Mouse (Mus musculus) granulocyte monocyte progenitor cell, adult 5-6 weeks (primary cell): Measurements from ENCODE around the gene Shc1. TPM values are rescaled to one million over a fixed set of nuclear protein-coding genes. Genes with fewer than 3 reads are reported as not detected.

Experiments used
- ATAC-seq: replicated peaks from 2 replicates; pipeline ENCODE4 v1.8.0; 2016; ENCODE audit warnings: mild to moderate bottlenecking, moderate TSS enrichment, inconsistent platforms; ENCODE audit not compliant: poor library complexity, severe bottlenecking
- total RNA-seq, 2 experiments: library from RNA; stranded (forward) in 1 of 2; stranded (reverse) in 1 of 2; fragments of 200-712, 200-1000 nt in 1 of 2; fragments of >200 nt in 1 of 2; fragmentation: Nextera tagmentation in 1 of 2; gene quantifications; 2 replicates each; pipeline ENCODE4 v1.2.3; 2014 to 2017

Gene Shc1
- 51.2 and 75.8 TPM in 2 replicates for total RNA-seq (2014; fragmentation: Nextera tagmentation)
- total RNA-seq (2017) = 37.7 and 49.1 TPM in 2 replicates

GRCm38 (mm10) chr3:89418170-89418860 lies at the start of gene Shc1, which contains the start of gene Cks1b:
Shc1 (plus strand) TSS chr3:89418443.
Cks1b (minus strand) TSS chr3:89418383.
- peak; percentile 84 for ATAC-seq

DNA sequence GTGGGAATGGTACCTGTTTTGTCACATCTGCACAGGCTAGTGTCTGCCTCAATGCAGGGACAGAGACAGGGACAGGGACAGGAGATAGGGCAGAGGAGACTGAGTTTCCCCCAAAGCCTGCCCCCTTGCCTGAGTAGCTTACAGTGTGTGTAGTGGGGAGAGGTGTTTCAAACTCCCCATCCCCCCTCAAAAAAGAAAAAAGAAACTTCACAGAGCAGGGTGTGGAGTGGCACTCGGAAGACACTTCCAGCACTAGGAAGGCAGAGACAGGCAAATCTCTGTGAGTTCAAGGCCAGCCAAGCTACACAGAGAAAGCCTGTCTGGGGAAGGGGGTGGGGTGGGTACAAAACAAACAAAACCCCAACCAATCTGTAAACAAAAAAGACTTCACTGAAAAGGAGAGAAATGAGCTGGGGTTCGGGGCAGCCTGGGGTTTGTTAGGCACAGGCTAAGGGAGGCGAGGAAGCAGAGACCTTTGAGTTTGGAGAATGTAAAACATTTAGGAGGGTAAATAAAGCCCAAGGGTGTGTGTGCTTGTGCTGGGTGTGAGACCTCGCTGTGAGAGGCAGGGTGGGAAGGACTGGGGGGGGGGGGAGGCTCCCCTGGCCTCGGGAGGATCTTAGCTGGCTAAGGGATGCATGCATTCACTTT lies 44.5 kb upstream of the Shc1 start:
- ATAC-seq = no peak

DNA sequence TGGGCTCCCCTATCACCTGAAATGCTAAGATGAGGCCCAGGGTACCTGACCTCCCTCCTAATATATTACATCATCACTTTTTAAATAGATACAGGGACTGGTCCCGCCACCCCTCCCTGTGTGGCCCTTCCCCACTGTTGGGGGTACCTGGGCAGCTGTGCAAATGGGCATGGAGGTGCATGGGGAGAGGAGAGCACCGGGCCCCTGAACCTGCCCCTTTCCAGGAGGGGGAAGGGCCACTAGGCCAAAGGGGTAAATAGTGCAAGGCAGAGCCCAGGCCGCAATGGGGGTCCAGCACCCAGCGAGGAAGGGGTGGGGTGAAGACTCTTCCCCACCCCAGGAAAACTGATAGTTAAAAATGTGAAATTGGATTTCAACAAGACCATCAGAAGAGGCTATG lies 40.4 kb upstream of the Shc1 start:
- ATAC-seq = no peak

GRCm38 (mm10) chr3:89378394-89379067 lies 39.7 kb upstream of the Shc1 start:
- ATAC-seq = peak; percentile 78

GRCm38 (mm10) chr3:89379388-89380131 lies 38.7 kb upstream of the Shc1 start:
- ATAC-seq = no peak

DNA sequence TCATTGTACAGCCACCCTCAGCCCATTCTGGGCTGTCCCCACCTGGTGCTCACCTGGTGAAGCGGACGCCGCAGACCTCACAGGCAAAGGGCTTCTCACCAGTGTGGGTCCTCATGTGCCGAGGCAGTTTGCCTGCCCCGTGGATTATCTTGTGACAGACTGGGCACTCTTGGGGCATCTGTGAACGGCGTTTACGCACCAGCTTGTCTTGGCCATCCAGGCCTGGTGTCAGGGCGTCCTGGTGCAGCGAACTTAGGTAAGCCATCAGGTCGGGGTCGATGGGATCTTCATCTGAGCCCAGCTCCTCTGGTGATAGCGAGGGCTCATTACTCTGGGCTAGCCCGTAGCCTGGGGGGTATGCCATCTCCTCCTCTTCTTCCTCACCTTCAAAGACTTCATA lies 38.0 kb upstream of the Shc1 start:
- ATAC-seq = no peak

DNA sequence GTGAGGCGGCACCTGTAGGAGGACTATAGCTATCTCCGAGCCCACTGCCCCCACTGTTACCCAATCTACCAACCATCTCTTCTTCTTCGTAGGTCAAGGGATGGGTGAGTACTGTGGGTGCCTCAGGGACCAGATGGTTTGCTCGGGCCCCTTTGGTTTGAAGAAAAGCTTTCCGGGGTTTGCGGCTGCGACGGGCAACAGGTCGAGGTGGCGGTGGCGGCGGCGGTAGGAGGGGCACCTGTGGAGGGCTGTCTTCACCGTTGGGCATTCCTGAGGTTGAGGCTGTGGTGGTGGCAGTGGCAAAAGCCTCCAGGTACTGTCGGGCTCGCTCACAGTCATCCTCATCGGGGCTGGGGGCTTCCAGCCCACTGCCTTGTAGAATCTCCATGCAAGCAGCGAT lies 37.5 kb upstream of the Shc1 start:
- no peak for ATAC-seq

- ATAC-seq = no peak
These were observed 37.0 kb upstream of the Shc1 start for GRCm38 (mm10) chr3:89381233-89381632.

DNA sequence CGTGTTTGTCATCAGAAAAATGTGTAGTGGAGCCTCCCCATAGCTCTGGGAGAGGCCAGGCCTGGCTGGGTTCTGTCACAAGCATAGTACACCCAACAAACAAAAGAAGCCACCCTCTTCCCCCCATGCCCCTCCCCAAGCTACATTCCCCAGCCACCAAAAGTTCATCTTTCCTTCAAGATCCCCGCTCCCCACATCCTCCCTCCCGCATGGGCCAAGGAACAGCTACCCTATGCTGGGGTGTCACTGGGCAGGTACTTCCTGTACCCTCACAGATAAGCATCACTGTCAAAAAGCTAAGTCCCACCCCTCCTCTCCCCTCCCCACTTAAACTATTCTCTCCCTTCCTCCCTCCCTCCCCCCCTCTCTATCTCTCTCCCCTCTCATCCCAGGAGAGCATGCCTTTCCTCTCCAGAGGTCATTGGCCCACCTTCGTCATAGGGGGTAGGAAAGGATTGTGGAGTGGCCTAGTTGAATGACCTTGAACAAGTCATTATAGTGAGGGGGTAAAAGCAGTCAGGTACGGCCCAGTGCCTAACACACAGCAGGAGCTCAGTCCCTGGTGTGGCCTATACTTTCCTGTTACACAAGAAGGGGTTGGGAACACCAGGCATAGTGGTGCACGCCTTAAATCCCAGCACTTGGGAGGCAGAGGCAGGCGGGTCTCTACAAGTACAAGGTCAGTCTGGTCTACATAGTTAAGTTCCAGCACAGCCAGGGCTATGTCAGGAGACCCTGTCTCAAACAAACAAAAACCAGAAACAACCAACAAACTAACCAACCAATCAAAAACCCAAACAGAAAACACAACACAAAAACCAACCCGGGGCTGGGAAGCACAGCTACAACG lies 36.0 kb upstream of the Shc1 start:
- no peak for ATAC-seq

GRCm38 (mm10) chr3:89382950-89383349 lies 35.3 kb upstream of the Shc1 start:
- ATAC-seq = no peak

DNA sequence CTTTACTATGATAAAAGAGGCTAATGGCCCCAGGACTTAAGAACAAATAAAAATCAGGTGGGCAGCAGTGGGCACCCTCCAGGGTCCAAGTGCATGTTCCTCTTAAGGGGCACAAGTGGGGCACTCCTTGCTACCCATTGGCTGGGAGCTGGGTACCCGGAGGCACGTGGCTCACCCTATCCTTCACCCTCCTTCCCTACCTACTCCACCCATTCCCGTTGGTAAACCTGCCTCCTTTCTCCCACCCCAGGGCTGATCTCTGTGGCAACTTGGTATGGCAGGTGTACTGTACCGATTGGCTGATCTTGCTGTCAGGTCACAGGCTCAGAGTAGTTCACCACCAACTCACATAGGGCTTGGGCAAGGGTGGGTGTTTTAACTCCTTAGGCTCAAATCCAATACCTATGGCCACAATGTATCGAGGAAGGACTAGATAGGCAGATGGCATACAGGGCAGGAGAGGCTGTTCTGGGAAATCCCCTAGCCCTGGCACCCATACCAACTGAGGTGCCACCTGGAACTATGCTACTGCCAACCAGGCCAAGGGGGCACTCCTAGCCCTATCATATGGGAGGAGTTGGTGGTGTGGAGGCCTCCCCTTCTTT lies 34.5 kb upstream of the Shc1 start:
- ATAC-seq = no peak

- ATAC-seq = no peak
These were observed 33.7 kb upstream of the Shc1 start for GRCm38 (mm10) chr3:89384331-89385076.

DNA sequence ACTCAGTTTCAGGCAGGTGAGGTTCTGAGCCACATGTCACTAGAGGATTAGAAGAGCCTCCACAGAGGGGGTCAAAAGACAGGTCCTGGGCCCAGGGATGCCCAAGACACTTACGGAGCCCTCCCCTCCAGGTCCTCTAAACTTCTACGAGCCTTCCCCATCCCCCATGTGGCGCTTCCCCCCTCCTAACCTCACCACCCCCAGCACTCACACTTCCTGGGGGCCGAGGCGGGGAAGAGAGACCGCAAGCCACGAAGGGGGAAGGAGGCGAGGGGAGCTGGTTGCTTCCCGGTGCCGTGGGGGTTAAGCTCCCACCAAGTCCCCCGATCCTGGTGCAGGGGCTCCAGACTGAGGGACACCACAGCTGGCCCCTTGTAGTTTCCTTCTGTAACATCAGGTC lies 32.8 kb upstream of the Shc1 start:
- peak; percentile 31 for ATAC-seq

GRCm38 (mm10) chr3:89386438-89387420 lies 31.5 kb upstream of the Shc1 start:
- no peak for ATAC-seq

DNA sequence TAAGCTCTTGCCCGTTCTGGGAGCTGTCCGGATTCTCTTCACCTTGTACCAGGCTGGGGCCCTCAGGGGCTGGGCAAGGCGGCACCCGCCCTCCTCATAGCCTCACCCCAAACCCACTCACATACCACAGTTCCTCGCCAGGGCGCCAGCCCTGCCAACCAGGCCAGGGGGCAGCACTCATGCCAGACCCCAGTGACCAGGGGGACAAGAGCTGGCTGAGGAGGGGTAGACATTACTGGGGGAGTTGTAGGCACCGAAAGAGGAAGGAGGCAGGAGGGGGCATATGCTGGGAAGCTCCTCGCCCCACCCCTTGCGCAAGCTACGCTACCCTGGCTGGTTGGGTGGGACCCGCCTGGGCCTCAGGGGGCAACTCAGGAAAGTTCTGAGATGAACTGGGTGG lies 30.6 kb upstream of the Shc1 start:
- ATAC-seq = peak; percentile 61

GRCm38 (mm10) chr3:89388134-89388881 lies 29.9 kb upstream of the Shc1 start:
- 0 out of 2 replicates have a peak, but pooled peaks have one; percentile 5 for ATAC-seq
